Mouse (Mus musculus) MEL (cell line): Measurements from ENCODE around the gene Cerk. TPM values are rescaled to one million over a fixed set of nuclear protein-coding genes. Genes with fewer than 3 reads are reported as not detected.

Source experiments
- DNase-seq: peaks from one replicate; pipeline ENCODE4 v3.0.0; 2011; ENCODE audit warnings: low read depth, low spot score
- H3K27ac ChIP-seq: 2 replicates; pipeline ENCODE4 v1.5.1; 2012; ENCODE audit warnings: low read depth, mild to moderate bottlenecking, control low read depth, low read length, moderate library complexity; ENCODE audit not compliant: control insufficient read depth
- H3K27me3 ChIP-seq, 2 experiments: fragments of 150-350 bp in 1 of 2; sonication (generic) in 1 of 2; 2 replicates each; pipeline ENCODE4 v1.6.1; 2012; ENCODE audit warnings: low read length in 2 of 2, mild to moderate bottlenecking in 2 of 2, improper control_type of control experiment in 1 of 2, moderate library complexity in 1 of 2; ENCODE audit not compliant: insufficient read depth in 2 of 2, control insufficient read depth in 1 of 2
- H3K36me3 ChIP-seq, 2 experiments: 2 replicates each; pipeline ENCODE4 v1.6.1; 2012 to 2014; ENCODE audit warnings: low read length in 2 of 2, improper control_type of control experiment in 1 of 2, inconsistent platforms in 1 of 2, mild to moderate bottlenecking in 1 of 2; ENCODE audit not compliant: insufficient read depth in 2 of 2, control insufficient read depth in 1 of 2
- H3K4me1 ChIP-seq, 2 experiments: fragments of 150-350 bp in 1 of 2; sonication (generic) in 1 of 2; 2 replicates each; pipeline ENCODE4 v1.6.1; 2012; ENCODE audit warnings: low read length in 2 of 2, improper control_type of control experiment in 1 of 2, mild to moderate bottlenecking in 1 of 2; ENCODE audit not compliant: insufficient read depth in 2 of 2, control insufficient read depth in 1 of 2
- H3K4me3 ChIP-seq, 2 experiments: fragments of 150-350 bp in 1 of 2; sonication (generic) in 1 of 2; 2 replicates each; pipeline ENCODE4 v1.5.1; 2012; ENCODE audit warnings: low read depth in 2 of 2, low read length in 2 of 2, mild to moderate bottlenecking in 2 of 2, moderate library complexity in 2 of 2, control low read depth in 1 of 2, improper control_type of control experiment in 1 of 2; ENCODE audit not compliant: control insufficient read depth in 1 of 2, insufficient read depth in 1 of 2
- H3K79me2 ChIP-seq: 2 replicates; pipeline ENCODE4 v1.6.1; 2012; ENCODE audit warnings: mild to moderate bottlenecking, low read length, moderate library complexity; ENCODE audit not compliant: control insufficient read depth, poor library complexity, insufficient read depth
- H3K9ac ChIP-seq: 2 replicates; pipeline ENCODE4 v1.6.1; 2012; ENCODE audit warnings: low read depth, mild to moderate bottlenecking, control low read depth, low read length, moderate library complexity; ENCODE audit not compliant: control insufficient read depth, poor library complexity, severe bottlenecking
- H3K9me3 ChIP-seq: fragments of 150-350 bp; sonication (generic); replicated peaks from 2 replicates; pipeline ENCODE4 v1.6.1; 2012; ENCODE audit warnings: mild to moderate bottlenecking, low read length, improper control_type of control experiment, moderate library complexity; ENCODE audit not compliant: insufficient read depth
- BHLHE40 ChIP-seq: IDR thresholded peaks from 2 replicates; pipeline ENCODE4 v1.6.1; 2012; ENCODE audit warnings: low read depth, mild to moderate bottlenecking, inconsistent platforms, low read length, improper control_type of control experiment, borderline replicate concordance
- CHD2 ChIP-seq: IDR thresholded peaks from 2 replicates; pipeline ENCODE4 v1.6.1; 2011; ENCODE audit warnings: low read length, improper control_type of control experiment
- ELF1 ChIP-seq: IDR thresholded peaks from 2 replicates; pipeline ENCODE4 v1.6.1; 2014; ENCODE audit warnings: low read depth, mild to moderate bottlenecking, inconsistent platforms, low read length, improper control_type of control experiment, moderate library complexity
- JUND ChIP-seq: IDR thresholded peaks from 2 replicates; pipeline ENCODE4 v1.6.1; 2011; ENCODE audit warnings: low read depth, mild to moderate bottlenecking, improper control_type of control experiment, low read length
- KAT2A ChIP-seq: conservative IDR thresholded peaks from 2 replicates; pipeline ENCODE4 v1.6.1; 2012; ENCODE audit warnings: low read depth, low read length, improper control_type of control experiment, inconsistent platforms
- MAFK ChIP-seq: IDR thresholded peaks from 2 replicates; pipeline ENCODE4 v1.6.1; 2011; ENCODE audit warnings: low read depth, mild to moderate bottlenecking, low read length, improper control_type of control experiment, borderline replicate concordance
- MAX ChIP-seq: IDR thresholded peaks from 2 replicates; pipeline ENCODE4 v1.6.1; 2011; ENCODE audit warnings: low read length, improper control_type of control experiment
- MAZ ChIP-seq: IDR thresholded peaks from 2 replicates; pipeline ENCODE4 v1.6.1; 2012; ENCODE audit warnings: low read depth, mild to moderate bottlenecking, inconsistent platforms, low read length, improper control_type of control experiment
- MXI1 ChIP-seq: IDR thresholded peaks from 2 replicates; pipeline ENCODE4 v1.6.1; 2011; ENCODE audit warnings: mild to moderate bottlenecking, low read depth, low read length, improper control_type of control experiment
- MYC ChIP-seq: IDR thresholded peaks from 2 replicates; pipeline ENCODE4 v1.6.1; 2011; ENCODE audit warnings: low read depth, mild to moderate bottlenecking, low read length, improper control_type of control experiment, moderate library complexity
- NELFE ChIP-seq: IDR thresholded peaks from 2 replicates; pipeline ENCODE4 v1.6.1; 2011; ENCODE audit warnings: low read depth, low read length, improper control_type of control experiment
- POLR2AphosphoS2 ChIP-seq: IDR thresholded peaks from 2 replicates; pipeline ENCODE4 v1.6.1; 2011; ENCODE audit warnings: low read length, improper control_type of control experiment
- RAD21 ChIP-seq: IDR thresholded peaks from 2 replicates; pipeline ENCODE4 v1.6.1; 2011; ENCODE audit warnings: mild to moderate bottlenecking, low read depth, low read length, improper control_type of control experiment
- SIN3A ChIP-seq: IDR thresholded peaks from 2 replicates; pipeline ENCODE4 v1.6.1; 2012; ENCODE audit warnings: low read length, improper control_type of control experiment, inconsistent platforms
- SMC3 ChIP-seq: IDR thresholded peaks from 2 replicates; pipeline ENCODE4 v1.6.1; 2011; ENCODE audit warnings: low read depth, low read length, improper control_type of control experiment
- TAL1 ChIP-seq: IDR thresholded peaks from 2 replicates; pipeline ENCODE4 v1.6.1; 2012; ENCODE audit warnings: mild to moderate bottlenecking, inconsistent platforms, low read length, moderate library complexity, mixed read lengths
- TBP ChIP-seq: IDR thresholded peaks from 2 replicates; pipeline ENCODE4 v1.8.0; 2011; ENCODE audit warnings: low read depth, low read length, improper control_type of control experiment
- USF1 ChIP-seq: IDR thresholded peaks from 2 replicates; pipeline ENCODE4 v1.6.1; 2014; ENCODE audit warnings: low read depth, mild to moderate bottlenecking, inconsistent platforms, low read length, improper control_type of control experiment, moderate library complexity
- ZKSCAN1 ChIP-seq: IDR thresholded peaks from 2 replicates; pipeline ENCODE4 v1.6.1; 2012; ENCODE audit warnings: low read depth, mild to moderate bottlenecking, inconsistent platforms, low read length, improper control_type of control experiment, moderate library complexity
- ZMIZ1 ChIP-seq: IDR thresholded peaks from 2 replicates; pipeline ENCODE4 v1.6.1; 2012; ENCODE audit warnings: low read depth, mild to moderate bottlenecking, inconsistent platforms, low read length, improper control_type of control experiment, moderate library complexity
- polyA plus RNA-seq, 2 experiments: library from polyadenylated mRNA; stranded (reverse) in 1 of 2; unstranded in 1 of 2; fragments of >175 nt in 1 of 2; fragments of >200 nt in 1 of 2; gene quantifications; 2 replicates each; pipeline versions ENCODE4 v1.2.1 to v1.2.4; 2012; ENCODE audit warnings: low replicate concordance in 2 of 2, low read depth in 1 of 2; ENCODE audit not compliant: insufficient read length in 2 of 2, insufficient read depth in 1 of 2, missing spikeins in 1 of 2
- total RNA-seq: library from RNA; depleted of rRNA; stranded (reverse); fragments of 300-350 nt; gene quantifications from 2 replicates; pipeline ENCODE4 v1.2.3, GENCODE M21; 2012

The Cerk gene
- total and polyA plus RNA-seq, 3 experiments, result 4.1 to 9.5 TPM; not detected in 1

DNA sequence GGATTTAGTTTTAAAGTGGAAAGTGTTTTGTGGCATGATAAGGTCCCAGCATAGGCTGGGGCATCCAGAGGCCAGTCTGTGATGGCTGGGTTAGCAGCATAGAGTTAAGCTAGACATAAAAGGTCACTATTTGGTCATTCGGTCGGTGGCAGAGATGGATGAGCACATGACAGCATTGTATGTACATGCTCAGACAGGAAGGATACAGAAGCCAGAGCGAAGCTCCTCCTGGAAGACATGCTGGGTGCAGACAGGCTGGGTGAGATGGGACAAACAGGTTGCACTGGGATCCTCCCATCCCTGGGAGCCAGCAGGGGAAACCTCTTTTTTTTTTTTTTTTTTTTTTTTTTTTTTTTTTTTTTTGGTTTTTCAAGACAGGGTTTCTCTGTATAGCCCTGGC lies 6.0 kb upstream of the Cerk start:
- Histone ChIP-seq H3K27me3 (no peaks in the 10 kb centered on the region; a peak in 2 of 4 replicates), H3K79me2 (no peaks in the 10 kb centered on the region), H3K36me3 (no peaks in the 10 kb centered on the region), H3K4me1 (peaks cover 0 to 7% of the 10 kb centered on the region in 2 experiments; a peak in 1 of 4 replicates), H3K9ac (no peak overlapping the region), H3K4me3 (no peak overlapping the region), H3K9me3 (no peaks in the 10 kb centered on the region), H3K27ac (no peak overlapping the region)
- no peak for DNase-seq
- no peak for TF ChIP-seq POLR2AphosphoS2
- no peak for TF ChIP-seq MXI1
- TF ChIP-seq USF1, result no peak
- TF ChIP-seq TAL1, result no peak
- TF ChIP-seq TBP, result no peak
- TF ChIP-seq ZMIZ1, result no peak

DNA sequence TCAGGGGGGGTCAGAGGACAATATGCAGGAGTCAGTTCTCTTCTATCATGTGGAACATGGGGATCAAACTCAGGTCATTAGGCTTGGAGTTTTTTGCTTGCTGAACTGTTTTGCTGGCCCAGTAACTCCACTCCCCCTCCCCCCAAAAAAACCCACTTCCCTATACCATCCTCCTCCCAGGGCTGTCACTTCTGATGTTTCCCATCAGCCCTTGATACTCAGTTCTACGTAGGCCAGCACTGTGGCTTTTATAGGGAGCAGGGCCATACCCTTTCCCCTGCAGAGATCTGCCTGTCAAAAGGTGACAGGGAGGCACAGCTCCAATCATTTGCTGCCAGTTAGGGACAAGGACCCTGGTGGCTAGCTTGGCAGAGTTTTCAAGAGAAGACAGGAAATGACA lies 5.6 kb upstream of the Cerk start:
- no peaks in the 10 kb centered on the region for H3K27me3 ChIP-seq
- H3K79me2 ChIP-seq, result no peaks in the 10 kb centered on the region
- H3K9me3 ChIP-seq, result no peaks in the 10 kb centered on the region
- peak; percentile 37 for DNase-seq
- no peak overlapping the region for H3K9ac ChIP-seq
- peaks cover 0 to 11% of the 10 kb centered on the region in 2 experiments; a peak in 3 of 4 replicates for H3K4me1 ChIP-seq
- no peaks in the 10 kb centered on the region for H3K36me3 ChIP-seq
- TF ChIP-seq MAZ, result no peak
- no peak for TF ChIP-seq SIN3A
- TF ChIP-seq ELF1, result no peak
- TF ChIP-seq TAL1, result no peak
- no peak for TF ChIP-seq NELFE
- TF ChIP-seq ZMIZ1, result no peak
- TF ChIP-seq CHD2, result no peak
- TF ChIP-seq BHLHE40, result no peak
- TF ChIP-seq MYC, result no peak
- no peak for TF ChIP-seq KAT2A
- TF ChIP-seq SMC3, result no peak
- no peak for TF ChIP-seq MAFK
- TF ChIP-seq JUND, result no peak
- TF ChIP-seq TBP, result no peak
- no peak for TF ChIP-seq ZKSCAN1
- no peak for TF ChIP-seq RAD21
- no peak for TF ChIP-seq POLR2AphosphoS2
- TF ChIP-seq MAX, result no peak
- H3K4me3 ChIP-seq, result no peak overlapping the region
- no peak overlapping the region for H3K27ac ChIP-seq
